Mouse (Mus musculus) midbrain, postnatal 0 days (tissue): Measurements from ENCODE around the gene Cmas. TPM values are rescaled to one million over a fixed set of nuclear protein-coding genes. Genes with fewer than 3 reads are reported as not detected.

Experiments used
- ATAC-seq: fragments of 200-750 bp; cut with Nextera tagmentation; 2 replicates; pipeline ENCODE4 v1.8.0; 2017; ENCODE audit warnings: moderate number of reproducible peaks, mild to moderate bottlenecking, moderate TSS enrichment, moderate library complexity; ENCODE audit not compliant: low FRiP score
- DNase-seq: peaks from one replicate; pipeline ENCODE4 v3.0.0-alpha.2; 2015; ENCODE audit warnings: low spot score
- H3K27ac ChIP-seq: fragments of 300-500 bp; sonication (generic); 2 replicates; pipeline ENCODE4 v1.5.1; 2014; ENCODE audit warnings: low read depth, mild to moderate bottlenecking, low read length, mixed read lengths
- H3K27me3 ChIP-seq: fragments of 300-500 bp; sonication (generic); 2 replicates; pipeline ENCODE4 v1.6.1; 2014; ENCODE audit warnings: low read length, control low read depth, mixed read lengths; ENCODE audit not compliant: insufficient read depth
- H3K36me3 ChIP-seq: fragments of 300-500 bp; sonication (generic); 2 replicates; pipeline ENCODE4 v1.6.1; 2014; ENCODE audit warnings: low read length, control low read depth, mixed read lengths; ENCODE audit not compliant: insufficient read depth
- H3K4me1 ChIP-seq: fragments of 300-500 bp; sonication (generic); 2 replicates; pipeline ENCODE4 v1.6.1; 2014; ENCODE audit warnings: mild to moderate bottlenecking, control low read depth, antibody characterized with exemption, low read length, mixed read lengths; ENCODE audit not compliant: insufficient read depth
- H3K4me2 ChIP-seq: fragments of 300-500 bp; sonication (generic); 2 replicates; pipeline ENCODE4 v1.6.1; 2014; ENCODE audit warnings: low read depth, mild to moderate bottlenecking, low read length, mixed read lengths; ENCODE audit not compliant: poor library complexity, severe bottlenecking
- H3K4me3 ChIP-seq: fragments of 300-500 bp; sonication (generic); 2 replicates; pipeline ENCODE4 v1.5.1; 2014; ENCODE audit warnings: low read depth, mild to moderate bottlenecking, low read length, moderate library complexity
- H3K9ac ChIP-seq: fragments of 300-500 bp; sonication (generic); replicated peaks from 2 replicates; pipeline ENCODE4 v1.6.1; 2014; ENCODE audit warnings: mild to moderate bottlenecking, low read length, moderate library complexity, mixed read lengths; ENCODE audit not compliant: poor library complexity, severe bottlenecking
- H3K9me3 ChIP-seq: fragments of 300-500 bp; sonication (generic); 2 replicates; pipeline ENCODE4 v1.6.1; 2016; ENCODE audit warnings: low read length, control low read depth
- CTCF ChIP-seq: IDR thresholded peaks from 2 replicates; pipeline ENCODE4 v1.5.1; 2016; ENCODE audit warnings: antibody characterized with exemption, mild to moderate bottlenecking
- WGBS: fragments of 180-500 bp; shearing (Covaris S2); extraction: QIAGEN DNeasy Blood & Tissue Kit; methylation state at CpG from one replicate; pipeline ENCODE4 v1.1.7; 2014; 5-methylcytosine and 5-hydroxymethylcytosine counted together
- polyA plus RNA-seq: library from polyadenylated mRNA; unstranded; fragments of >200 nt; fragmentation: Nextera tagmentation; extraction: Ambion mirVana; gene quantifications from 2 replicates; pipeline ENCODE4 v1.2.1, GENCODE M21; 2015
- total RNA-seq: library from RNA; depleted of rRNA; stranded (reverse); fragments of >200 nt; gene quantifications from 2 replicates; pipeline ENCODE4 v1.2.3, GENCODE M21; 2014

Cmas gene
- total and polyA plus RNA-seq, 2 experiments from 2014 or later, result 105 to 220 TPM

GRCm38 (mm10) chr6:142746765-142747164, 9.7 kb upstream of the Cmas start:
- H3K27ac ChIP-seq, result no peak overlapping the region
- DNase-seq (no peak), ATAC-seq (no peak)
- H3K4me1 ChIP-seq, result no peaks in the 10 kb centered on the region
- no peak overlapping the region for H3K4me2 ChIP-seq
- TF ChIP-seq CTCF, result no peak
- no peak overlapping the region for H3K9ac ChIP-seq
- H3K9me3 ChIP-seq, result no peaks in the 10 kb centered on the region
- no peaks in the 10 kb centered on the region for H3K27me3 ChIP-seq
- 89% methylated on average over 7 of the region's 7 CpGs for WGBS
- no peak overlapping the region for H3K4me3 ChIP-seq
- no peaks in the 10 kb centered on the region for H3K36me3 ChIP-seq

- DNase-seq (no peak), ATAC-seq (no peak)
- H3K9me3 ChIP-seq, result no peaks in the 10 kb centered on the region
- H3K4me1 ChIP-seq, result no peaks in the 10 kb centered on the region
- H3K9ac ChIP-seq, result no peak overlapping the region
- H3K27ac ChIP-seq, result no peak overlapping the region
- H3K4me2 ChIP-seq, result no peak overlapping the region
- H3K4me3 ChIP-seq, result no peak overlapping the region
- H3K36me3 ChIP-seq, result no peaks in the 10 kb centered on the region
- TF ChIP-seq CTCF, result no peak
- 85% methylated on average over 2 of the region's 2 CpGs for WGBS
- no peaks in the 10 kb centered on the region for H3K27me3 ChIP-seq
Measured at GRCm38 (mm10) chr6:142747165-142747564, 9.3 kb upstream of the Cmas start.

GRCm38 (mm10) chr6:142748057-142748708, 8.3 kb upstream of the Cmas start:
- no peak overlapping the region for H3K27ac ChIP-seq
- 74% methylated on average over 8 of the region's 8 CpGs for WGBS
- no peak for ATAC-seq
- no peak for TF ChIP-seq CTCF
- no peaks in the 10 kb centered on the region for H3K27me3 ChIP-seq
- H3K4me2 ChIP-seq, result no peak overlapping the region
- no peaks in the 10 kb centered on the region for H3K4me1 ChIP-seq
- no peak overlapping the region for H3K9ac ChIP-seq
- DNase-seq, result peak; percentile 10
- H3K36me3 ChIP-seq, result no peaks in the 10 kb centered on the region
- H3K9me3 ChIP-seq, result no peaks in the 10 kb centered on the region
- no peak overlapping the region for H3K4me3 ChIP-seq

- Histone ChIP-seq H3K4me3 (no peak overlapping the region), H3K27ac (no peak overlapping the region), H3K4me1 (no peaks in the 10 kb centered on the region), H3K27me3 (no peaks in the 10 kb centered on the region), H3K9me3 (no peaks in the 10 kb centered on the region), H3K36me3 (no peaks in the 10 kb centered on the region), H3K4me2 (no peak overlapping the region), H3K9ac (no peak overlapping the region)
- WGBS, result 52% methylated on average over 9 of the region's 9 CpGs
- peak; percentile 61 for DNase-seq
- TF ChIP-seq CTCF, result no peak
- peak; percentile 32; the same call in 1 of the 2 replicates for ATAC-seq
Measured at GRCm38 (mm10) chr6:142751365-142751764, 5.1 kb upstream of the Cmas start.

- ATAC-seq, result no peak
- H3K4me1 ChIP-seq, result 0 out of 2 replicates have a peak, but pooled peaks cover under 1% of the 10 kb centered on the region
- no peak for DNase-seq
- H3K36me3 ChIP-seq, result no peaks in the 10 kb centered on the region
- H3K9ac ChIP-seq, result no peak overlapping the region
- H3K9me3 ChIP-seq, result no peaks in the 10 kb centered on the region
- TF ChIP-seq CTCF, result no peak
- H3K4me2 ChIP-seq, result no peak overlapping the region
- no peak overlapping the region for H3K4me3 ChIP-seq
- 44% methylated on average over 14 of the region's 14 CpGs for WGBS
- H3K27me3 ChIP-seq, result no peaks in the 10 kb centered on the region
- no peak overlapping the region for H3K27ac ChIP-seq
Measured at GRCm38 (mm10) chr6:142752331-142753246, 3.9 kb upstream of the Cmas start.
